Mouse (Mus musculus) stomach, embryonic 16.5 days (tissue): ENCODE data around the gene Mnt. TPM values are rescaled to one million over a fixed set of nuclear protein-coding genes. Genes with fewer than 3 reads are reported as not detected.
"Not testable (repeated sequence)": the region's sequence is repeated elsewhere in the genome, so short reads cannot be mapped to it uniquely, and the experiment has no call there.

Source experiments
- ATAC-seq: fragments of 200-750 bp; cut with Nextera tagmentation; 2 replicates; pipeline ENCODE4 v1.8.0; 2017; ENCODE audit warnings: moderate number of reproducible peaks, moderate TSS enrichment; ENCODE audit not compliant: insufficient read depth, low FRiP score
- H3K27ac ChIP-seq: fragments of 300-500 bp; sonication (generic); 2 replicates; pipeline ENCODE4 v1.5.1; 2014; ENCODE audit warnings: low read length
- H3K27me3 ChIP-seq: fragments of 300-500 bp; sonication (generic); 2 replicates; pipeline ENCODE4 v1.6.1; 2014; ENCODE audit warnings: low read length, control low read depth, mixed read lengths; ENCODE audit not compliant: control insufficient read depth, insufficient read depth
- H3K36me3 ChIP-seq: fragments of 300-500 bp; sonication (generic); 2 replicates; pipeline ENCODE4 v1.6.1; 2014; ENCODE audit warnings: low read length; ENCODE audit not compliant: control insufficient read depth, insufficient read depth
- H3K4me1 ChIP-seq: fragments of 300-500 bp; sonication (generic); 2 replicates; pipeline ENCODE4 v1.6.1; 2014; ENCODE audit warnings: low read length, control low read depth, mixed read lengths; ENCODE audit not compliant: control insufficient read depth, insufficient read depth
- H3K4me2 ChIP-seq: fragments of 300-500 bp; sonication (generic); 2 replicates; pipeline ENCODE4 v1.6.1; 2014; ENCODE audit warnings: low read depth, low read length, mixed read lengths
- H3K4me3 ChIP-seq: fragments of 300-500 bp; sonication (generic); replicated peaks from 2 replicates; pipeline ENCODE4 v1.5.1; 2014; ENCODE audit warnings: mild to moderate bottlenecking, low read length
- H3K9ac ChIP-seq: fragments of 300-500 bp; sonication (generic); 2 replicates; pipeline ENCODE4 v1.6.1; 2014; ENCODE audit warnings: low read length
- H3K9me3 ChIP-seq: fragments of 300-500 bp; sonication (generic); replicated peaks from 2 replicates; pipeline ENCODE4 v1.6.1; 2016; ENCODE audit warnings: low read length, control low read depth; ENCODE audit not compliant: control insufficient read depth
- WGBS: fragments of 180-500 bp; shearing (Covaris S2); extraction: QIAGEN DNeasy Blood & Tissue Kit; methylation state at CpG from one replicate; pipeline ENCODE4 v1.1.7; 2014; 5-methylcytosine and 5-hydroxymethylcytosine counted together
- polyA plus RNA-seq: library from polyadenylated mRNA; unstranded; fragments of >200 nt; fragmentation: Nextera tagmentation; extraction: Ambion mirVana; gene quantifications from 2 replicates; pipeline ENCODE4 v1.2.1, GENCODE M21; 2015

Mnt gene
- polyA plus RNA-seq = 2.5 and 3.2 TPM in 2 replicates

DNA sequence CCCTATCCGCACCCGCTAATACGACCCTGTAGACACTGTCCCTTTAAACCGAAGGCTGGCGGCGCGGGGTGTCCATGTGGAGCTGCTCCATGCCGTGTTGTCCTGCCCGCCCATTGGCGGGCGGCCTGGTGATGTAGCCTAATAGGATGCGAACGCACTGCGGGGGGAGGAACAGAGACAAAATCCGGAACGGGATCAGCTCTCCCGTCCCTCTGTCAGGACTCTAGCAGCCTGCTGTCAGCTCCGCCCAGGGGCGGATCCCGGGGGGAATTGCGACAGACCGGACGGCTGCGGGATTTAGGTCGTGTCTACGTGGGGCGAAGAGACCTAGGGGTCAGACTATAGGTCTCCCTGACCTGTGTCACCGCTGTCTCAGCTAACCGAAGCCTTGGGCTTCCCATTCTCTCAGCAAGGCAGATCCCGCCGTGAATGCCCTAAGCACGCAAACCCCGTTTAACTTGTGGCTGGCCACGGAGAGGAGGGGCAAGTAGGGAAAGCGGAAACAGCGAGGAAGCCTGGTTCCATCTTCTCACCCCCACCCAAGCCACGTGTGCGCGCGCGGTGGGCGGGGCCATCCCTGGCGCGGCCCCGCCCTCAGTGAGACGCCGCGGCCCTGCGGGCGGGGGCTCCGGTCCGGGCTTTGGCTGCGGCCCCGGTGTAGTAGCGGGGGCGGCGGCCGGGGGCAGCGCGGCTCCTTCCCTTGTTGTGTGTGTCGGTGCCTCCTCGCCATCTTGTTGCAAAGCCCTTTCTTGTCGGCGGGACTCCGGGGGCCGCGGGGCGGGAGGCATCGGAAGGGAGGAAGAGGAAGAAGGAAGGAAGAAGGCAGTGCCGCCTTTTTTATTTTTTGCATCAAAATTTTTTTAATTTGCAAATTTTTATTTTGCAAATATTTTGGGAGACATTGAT, at the start of gene Mnt:
TSS of gene Mnt (plus strand) at position 665 of the 906 bp plus-strand sequence.
- H3K4me1 ChIP-seq = peaks cover 33% of the 10 kb centered on the region; the same call in 1 of the 2 replicates
- H3K9me3 ChIP-seq = no peaks in the 10 kb centered on the region
- H3K27me3 ChIP-seq = no peaks in the 10 kb centered on the region
- no peaks in the 10 kb centered on the region for H3K36me3 ChIP-seq
- H3K27ac ChIP-seq = peak within 1 kb of the TSS; percentile 100
- under 1% methylated on average over 70 of the region's 70 CpGs for WGBS
- H3K4me3 ChIP-seq = peak within 1 kb of the TSS; percentile 79
- peak within 1 kb of the TSS; percentile 85 for H3K9ac ChIP-seq
- peak; percentile 87 for ATAC-seq
- H3K4me2 ChIP-seq = peak within 1 kb of the TSS; percentile 95

DNA sequence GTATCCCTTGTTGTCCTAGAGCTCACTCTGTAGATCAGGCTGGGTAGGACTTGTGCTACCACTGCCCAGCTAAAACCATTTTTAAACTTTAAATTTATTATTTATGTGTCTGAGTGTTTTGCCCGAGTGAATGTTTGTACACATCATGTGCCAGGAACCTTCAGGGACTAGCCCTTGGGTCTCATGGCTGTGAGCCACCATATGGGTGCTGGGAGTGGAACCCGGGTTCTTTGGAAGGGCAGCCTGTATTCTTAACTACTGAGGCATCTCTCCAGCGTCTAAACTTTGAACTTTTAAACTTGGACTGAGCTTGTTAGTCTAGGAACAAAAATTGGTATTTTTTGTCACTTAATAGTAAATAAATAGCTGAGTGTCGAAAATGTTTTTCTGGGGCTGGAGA, 37.8 kb upstream of the Mnt start:
- 90% methylated on average over 4 of the region's 4 CpGs for WGBS
- Histone ChIP-seq H3K27me3 (no peaks in the 10 kb centered on the region), H3K36me3 (peaks cover 21% of the 10 kb centered on the region)

DNA sequence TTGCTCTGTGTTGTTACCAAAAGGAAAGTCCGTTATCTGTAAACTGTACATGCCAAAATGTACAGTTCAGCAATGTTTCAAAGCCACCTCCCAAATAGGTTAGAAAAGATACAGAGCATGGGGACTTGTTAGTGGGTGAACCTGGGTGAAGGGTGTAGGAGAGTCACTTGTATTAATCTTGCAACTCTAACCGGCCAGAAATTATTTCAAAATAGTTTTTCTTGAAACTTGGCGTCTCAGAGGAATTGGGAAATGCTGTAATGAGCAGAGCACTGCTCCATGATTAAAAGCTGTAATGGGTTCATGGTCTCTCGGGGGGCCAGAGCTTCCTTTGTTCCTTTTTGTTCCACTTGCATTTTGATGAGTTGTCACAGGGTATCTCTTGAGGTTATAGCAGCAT, 30.1 kb upstream of the Mnt start:
- Histone ChIP-seq H3K9me3 (no peaks in the 10 kb centered on the region), H3K9ac (no peak overlapping the region), H3K4me3 (no peak overlapping the region), H3K4me1 (no peaks in the 10 kb centered on the region), H3K4me2 (no peak overlapping the region), H3K27me3 (no peaks in the 10 kb centered on the region), H3K27ac (no peak overlapping the region), H3K36me3 (peaks cover 6% of the 10 kb centered on the region; the same call in 1 of the 2 replicates)
- ATAC-seq = no peak
- WGBS = 83% methylated on average over 4 of the region's 4 CpGs

More for the DNA sequence above, 37.8 kb upstream of the Mnt start:
- Histone ChIP-seq H3K4me2 (no peak overlapping the region), H3K4me1 (no peaks in the 10 kb centered on the region), H3K9me3 (no peaks in the 10 kb centered on the region), H3K9ac (no peak overlapping the region), H3K4me3 (no peak overlapping the region), H3K27ac (no peak overlapping the region)
- ATAC-seq = no peak

DNA sequence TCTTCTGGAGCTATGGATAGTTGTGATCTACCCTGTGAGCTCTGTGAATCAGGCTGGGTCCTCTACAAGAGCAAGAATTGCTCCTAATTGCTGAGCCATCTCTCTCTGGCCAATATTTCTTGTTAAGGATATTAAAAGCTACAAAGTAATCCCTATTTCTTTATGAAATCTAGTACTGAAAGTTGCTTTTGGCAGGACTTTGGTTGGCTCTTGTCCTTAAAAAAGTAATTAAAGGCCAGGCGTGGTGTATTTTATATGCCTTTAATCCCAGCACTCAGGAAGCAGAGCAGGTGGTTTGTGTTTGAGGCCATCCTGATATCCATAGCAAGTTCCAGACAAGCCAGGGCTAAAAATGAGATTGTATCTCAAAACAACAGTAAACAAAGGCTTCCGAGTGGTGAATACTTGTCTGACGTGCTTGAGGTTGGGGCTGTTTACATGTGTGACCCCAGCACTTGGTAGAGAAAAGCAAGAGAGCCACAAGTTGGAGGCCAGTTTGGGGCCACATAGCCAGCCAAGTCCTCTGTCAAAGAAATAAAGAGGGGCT, 26.6 kb upstream of the Mnt start:
- no peak overlapping the region for H3K4me2 ChIP-seq
- H3K27me3 ChIP-seq = no peaks in the 10 kb centered on the region
- 73% methylated on average over 3 of the region's 3 CpGs for WGBS
- peaks cover 8% of the 10 kb centered on the region for H3K36me3 ChIP-seq
- no peak overlapping the region for H3K9ac ChIP-seq
- no peaks in the 10 kb centered on the region for H3K9me3 ChIP-seq
- no peaks in the 10 kb centered on the region for H3K4me1 ChIP-seq
- ATAC-seq = no peak
- no peak overlapping the region for H3K4me3 ChIP-seq
- no peak overlapping the region for H3K27ac ChIP-seq

DNA sequence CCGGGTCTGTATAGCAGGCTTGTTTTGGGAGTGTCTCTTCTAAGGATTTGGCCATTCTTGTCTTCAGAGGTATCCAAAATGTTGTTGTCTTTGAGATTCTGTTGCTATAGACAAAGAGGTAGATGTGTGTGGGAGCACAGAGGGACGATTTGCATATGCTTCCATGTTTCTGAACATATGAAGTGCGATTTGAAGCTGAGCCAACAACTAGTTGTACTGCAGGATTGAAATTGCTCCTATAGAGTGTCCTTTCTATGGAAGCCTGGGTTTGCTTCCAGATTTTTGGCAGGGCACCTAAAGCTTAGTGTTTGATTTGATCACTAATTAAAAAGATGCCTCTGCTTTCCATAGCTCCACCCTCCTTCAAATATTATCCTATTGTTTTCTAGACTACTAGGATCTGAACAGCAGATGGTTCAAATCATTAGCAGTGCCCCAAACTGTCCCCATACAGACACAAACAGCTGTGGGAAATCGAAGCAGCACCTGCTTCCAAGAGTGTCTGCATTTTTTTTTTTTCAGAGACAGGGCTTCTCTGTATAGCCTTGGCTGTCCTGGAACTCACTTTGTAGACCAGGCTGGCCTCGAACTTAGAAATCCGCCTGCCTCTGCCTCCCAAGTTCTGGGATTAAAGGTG, 23.4 kb upstream of the Mnt start:
- Histone ChIP-seq H3K4me3 (no peak overlapping the region), H3K36me3 (peaks cover 8% of the 10 kb centered on the region), H3K4me2 (no peak overlapping the region), H3K9ac (no peak overlapping the region), H3K27ac (no peak overlapping the region), H3K4me1 (no peaks in the 10 kb centered on the region), H3K27me3 (no peaks in the 10 kb centered on the region), H3K9me3 (no peaks in the 10 kb centered on the region)
- WGBS = 86% methylated on average over 6 of the region's 6 CpGs
- ATAC-seq = no peak

DNA sequence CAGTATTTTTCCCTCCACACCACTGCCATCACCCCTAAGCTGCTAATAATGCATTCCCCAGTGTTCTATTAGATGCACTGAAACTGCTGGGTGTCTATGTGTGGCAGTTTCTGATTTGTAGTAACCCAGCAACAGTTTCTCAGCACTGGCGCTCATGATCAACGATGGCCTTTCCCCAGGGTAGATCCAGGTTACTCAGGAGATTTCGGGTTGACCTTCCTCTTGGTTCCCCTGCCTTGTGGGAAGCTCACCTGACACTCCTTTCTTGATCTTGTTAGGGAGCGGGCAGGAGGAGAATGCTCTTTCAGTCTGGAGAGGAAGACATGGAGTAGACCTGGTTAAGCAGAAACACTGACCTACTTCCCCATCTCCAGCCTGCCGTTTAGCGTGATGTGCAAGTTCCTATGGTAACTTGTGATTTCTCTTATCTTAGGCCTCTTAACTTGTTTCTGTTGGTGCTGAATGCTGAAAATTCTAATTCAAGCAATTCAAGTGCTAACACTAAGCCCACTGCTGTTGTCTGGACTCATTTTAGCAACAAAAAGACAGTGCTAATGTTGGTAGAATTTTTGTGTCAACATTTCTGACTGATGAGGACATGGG, 22.4 kb upstream of the Mnt start:
- 92% methylated on average over 6 of the region's 6 CpGs for WGBS
- peaks cover 8% of the 10 kb centered on the region for H3K36me3 ChIP-seq
- no peaks in the 10 kb centered on the region for H3K9me3 ChIP-seq
- H3K4me3 ChIP-seq = no peak overlapping the region
- H3K4me1 ChIP-seq = no peaks in the 10 kb centered on the region
- no peak overlapping the region for H3K4me2 ChIP-seq
- no peaks in the 10 kb centered on the region for H3K27me3 ChIP-seq
- ATAC-seq = no peak
- no peak overlapping the region for H3K9ac ChIP-seq
- H3K27ac ChIP-seq = no peak overlapping the region

DNA sequence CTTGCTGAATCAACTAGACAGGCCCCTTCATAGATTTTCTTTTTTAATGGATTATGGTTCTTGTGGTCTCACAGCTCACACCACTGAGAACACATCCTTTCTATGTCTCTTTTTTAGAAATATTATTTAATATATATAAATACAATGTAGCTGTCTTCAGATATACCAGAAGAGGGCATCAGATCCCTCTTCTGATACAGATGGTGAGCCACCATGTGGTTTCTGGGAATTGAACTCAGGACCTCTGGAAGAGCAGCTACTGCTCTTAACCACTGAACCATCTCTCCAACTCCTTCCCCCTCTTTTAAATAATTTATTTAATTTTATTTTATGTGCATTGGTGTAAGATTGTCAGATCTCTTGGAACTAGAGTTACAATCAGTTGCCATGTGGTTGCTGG, 20.6 kb upstream of the Mnt start:
- ATAC-seq = no peak
- no peaks in the 10 kb centered on the region for H3K9me3 ChIP-seq
- no peak overlapping the region for H3K9ac ChIP-seq
- peaks cover 8% of the 10 kb centered on the region for H3K36me3 ChIP-seq
- no peaks in the 10 kb centered on the region for H3K4me1 ChIP-seq
- H3K4me2 ChIP-seq = no peak overlapping the region
- no peaks in the 10 kb centered on the region for H3K27me3 ChIP-seq
- no peak overlapping the region for H3K27ac ChIP-seq
- H3K4me3 ChIP-seq = no peak overlapping the region

DNA sequence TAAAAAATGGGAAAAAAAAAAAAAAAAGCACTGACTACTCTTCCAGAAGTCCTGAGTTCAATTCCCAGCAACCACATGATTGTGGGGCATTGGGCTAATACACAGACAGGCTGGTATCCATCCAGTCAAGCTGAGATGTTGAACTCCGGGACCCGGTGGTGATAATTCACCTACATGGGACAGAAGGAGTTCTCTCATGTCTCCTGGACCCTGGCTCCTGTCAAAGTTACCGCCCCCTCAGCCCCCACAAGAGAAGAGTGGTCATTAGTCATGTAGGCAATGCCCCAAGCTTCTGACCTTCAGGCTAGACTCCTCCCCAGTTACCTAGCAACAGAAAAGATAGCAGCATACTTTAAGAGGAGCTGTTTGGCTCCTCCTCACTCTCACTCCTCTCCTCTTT, 19.7 kb upstream of the Mnt start:
- not testable (repeated sequence) for H3K4me1 ChIP-seq, ATAC-seq, H3K27ac ChIP-seq, H3K9me3 ChIP-seq, H3K27me3 ChIP-seq, H3K4me2 ChIP-seq, H3K9ac ChIP-seq, H3K36me3 ChIP-seq, H3K4me3 ChIP-seq
- 41% methylated on average over 3 of the region's 3 CpGs for WGBS

DNA sequence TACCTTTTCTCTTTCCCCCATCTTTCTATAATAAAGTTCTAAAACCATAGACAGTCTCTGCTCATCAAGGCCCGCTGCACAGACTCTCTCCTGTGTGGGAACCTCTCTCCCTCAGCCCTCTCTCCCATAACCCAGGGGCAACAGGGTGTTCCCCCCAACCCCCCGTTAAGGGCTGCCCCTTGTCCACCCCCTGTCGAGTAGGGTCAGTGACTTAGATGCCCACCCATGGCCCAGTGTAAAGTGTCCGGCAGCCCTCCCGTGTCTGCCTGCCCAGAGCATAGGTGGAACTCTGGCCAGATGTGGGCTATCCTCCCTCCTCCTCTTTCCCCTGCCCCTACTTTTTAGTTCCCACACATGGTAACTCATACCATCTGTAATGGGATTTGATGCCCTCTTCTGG, 19.2 kb upstream of the Mnt start:
- Histone ChIP-seq H3K36me3 (peaks cover 2% of the 10 kb centered on the region), H3K9ac (no peak overlapping the region), H3K4me1 (no peaks in the 10 kb centered on the region), H3K27me3 (no peaks in the 10 kb centered on the region), H3K27ac (no peak overlapping the region), H3K4me3 (no peak overlapping the region), H3K4me2 (no peak overlapping the region), H3K9me3 (no peaks in the 10 kb centered on the region)
- ATAC-seq = no peak
- 42% methylated on average over 5 of the region's 5 CpGs for WGBS
